Mouse (Mus musculus) embryonic facial prominence, embryonic 15.5 days (tissue): Measurements from ENCODE around the gene Hpcal1. TPM values are rescaled to one million over a fixed set of nuclear protein-coding genes. Genes with fewer than 3 reads are reported as not detected.
A peak's percentile ranks its signal among the peaks of the same experiment; 100 is the strongest.

Experiments used
- ATAC-seq: fragments of 200-750 bp; cut with Nextera tagmentation; 2 replicates; pipeline ENCODE4 v1.8.0; 2017; ENCODE audit warnings: low read depth, moderate TSS enrichment; ENCODE audit not compliant: insufficient number of reproducible peaks, low FRiP score, low TSS enrichment
- H3K27ac ChIP-seq: fragments of 300-500 bp; sonication (generic); replicated peaks from 2 replicates; pipeline ENCODE4 v1.5.1; 2015; ENCODE audit warnings: mild to moderate bottlenecking, inconsistent platforms
- H3K27me3 ChIP-seq: fragments of 300-500 bp; sonication (generic); 2 replicates; pipeline ENCODE4 v1.6.1; 2015; ENCODE audit warnings: inconsistent platforms
- H3K36me3 ChIP-seq: fragments of 300-500 bp; sonication (generic); 2 replicates; pipeline ENCODE4 v1.6.1; 2015; ENCODE audit warnings: mild to moderate bottlenecking, inconsistent platforms
- H3K4me1 ChIP-seq: fragments of 300-500 bp; sonication (generic); 2 replicates; pipeline ENCODE4 v1.6.1; 2015; ENCODE audit warnings: inconsistent platforms
- H3K4me2 ChIP-seq: fragments of 300-500 bp; sonication (generic); replicated peaks from 2 replicates; pipeline ENCODE4 v1.6.1; 2015; ENCODE audit warnings: mild to moderate bottlenecking, inconsistent platforms
- H3K4me3 ChIP-seq: fragments of 300-500 bp; sonication (generic); replicated peaks from 2 replicates; pipeline ENCODE4 v1.5.1; 2015; ENCODE audit warnings: mild to moderate bottlenecking, inconsistent platforms
- H3K9ac ChIP-seq: fragments of 300-500 bp; sonication (generic); 2 replicates; pipeline ENCODE4 v1.6.1; 2015; ENCODE audit warnings: inconsistent platforms
- H3K9me3 ChIP-seq: fragments of 300-500 bp; sonication (generic); replicated peaks from 2 replicates; pipeline ENCODE4 v1.6.1; 2016; ENCODE audit warnings: inconsistent platforms
- WGBS: fragments of 180-500 bp; shearing (Covaris S2); methylation state at CpG from one replicate; pipeline ENCODE4 v1.1.7; 2015; 5-methylcytosine and 5-hydroxymethylcytosine counted together
- polyA plus RNA-seq: library from polyadenylated mRNA; unstranded; fragments of >200 nt; fragmentation: Nextera tagmentation; extraction: Ambion mirVana; gene quantifications from 2 replicates; pipeline ENCODE4 v1.2.1, GENCODE M21; 2015

Gene Hpcal1
- polyA plus RNA-seq, 1 experiment from 2014 or later = 60.5 TPM

DNA sequence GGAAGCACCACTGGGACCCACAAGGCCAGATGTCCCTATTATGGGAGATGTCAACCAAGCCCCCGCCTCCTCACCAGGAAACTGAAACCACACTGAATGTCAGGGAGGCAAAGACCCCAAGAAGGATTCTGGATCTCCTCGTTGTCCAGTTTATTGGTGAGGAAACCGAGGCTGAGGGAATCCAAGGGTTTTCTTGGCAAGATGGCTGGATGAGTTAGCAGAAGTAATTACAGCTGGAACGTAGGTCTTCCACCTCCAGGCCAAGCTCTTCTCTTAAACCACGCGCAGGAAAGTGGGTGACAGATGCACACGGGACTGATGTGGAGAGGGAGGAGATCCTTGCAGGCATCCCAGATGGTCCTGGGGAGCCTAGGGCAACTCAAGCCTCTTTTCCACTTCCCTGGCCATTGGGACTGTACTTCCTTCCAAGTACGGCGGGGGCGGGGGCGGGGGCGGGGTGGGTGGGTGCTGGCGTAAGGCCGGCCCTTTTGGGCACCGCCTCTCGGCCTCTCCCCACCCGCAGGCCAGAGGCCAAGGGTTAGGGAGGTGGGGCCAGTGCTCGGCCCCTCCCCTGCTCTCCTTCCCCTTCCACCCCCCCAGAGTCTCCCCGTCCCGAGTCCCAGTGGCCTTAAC is 609 bp upstream of the Hpcal1 start:
- 22% methylated on average over 10 of the region's 20 CpGs for WGBS
- peaks cover 45% of the 10 kb centered on the region for H3K4me1 ChIP-seq
- no peaks in the 10 kb centered on the region for H3K36me3 ChIP-seq
- H3K9me3 ChIP-seq = no peaks in the 10 kb centered on the region
- ATAC-seq = peak; percentile 72
- H3K27me3 ChIP-seq = no peaks in the 10 kb centered on the region
- peak overlapping the region; percentile 66; the same call in 1 of the 2 replicates for H3K27ac ChIP-seq
- peak overlapping the region; percentile 77 for H3K4me3 ChIP-seq
- H3K4me2 ChIP-seq = peak overlapping the region; percentile 95
- H3K9ac ChIP-seq = peak overlapping the region; percentile 63

GRCm38 (mm10) chr12:17691320-17691876 is 742 bp downstream of the Hpcal1 start:
- peak overlapping the region; percentile 61; the same call in 1 of the 2 replicates for H3K27ac ChIP-seq
- no peaks in the 10 kb centered on the region for H3K9me3 ChIP-seq
- no peaks in the 10 kb centered on the region for H3K27me3 ChIP-seq
- H3K4me1 ChIP-seq = peaks cover 46% of the 10 kb centered on the region
- no peaks in the 10 kb centered on the region for H3K36me3 ChIP-seq
- H3K9ac ChIP-seq = peak overlapping the region; percentile 63
- peak overlapping the region; percentile 77 for H3K4me3 ChIP-seq
- peak overlapping the region; percentile 95 for H3K4me2 ChIP-seq
- 0 out of 2 replicates have a peak, but pooled peaks have one; percentile 9 for ATAC-seq
- WGBS = under 1% methylated on average over 30 of the region's 30 CpGs

DNA sequence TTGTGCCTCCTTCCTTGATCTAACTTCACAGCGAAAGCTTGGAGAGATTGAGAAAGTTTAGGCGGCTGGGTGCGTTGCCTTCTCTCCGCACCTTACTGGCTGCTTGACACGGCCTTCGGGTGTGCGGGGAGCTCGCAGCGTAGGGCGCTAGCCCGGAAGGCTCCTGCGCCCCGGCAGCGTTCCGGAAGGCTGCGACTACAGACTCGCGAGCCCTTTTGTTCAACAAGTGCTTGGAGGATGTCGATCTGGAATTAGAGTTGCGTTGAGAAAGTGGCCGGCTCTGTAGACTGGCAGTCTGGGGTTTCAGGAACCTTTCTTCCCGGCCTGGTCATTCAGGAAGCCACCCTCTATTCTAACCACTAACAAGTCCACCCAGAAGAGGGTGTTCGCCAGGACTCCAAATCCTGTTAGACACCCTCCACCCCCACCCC is 1.2 kb downstream of the Hpcal1 start:
- Histone ChIP-seq H3K27ac (peak overlapping the region; percentile 61; the same call in 1 of the 2 replicates), H3K4me2 (peak overlapping the region; percentile 95), H3K9me3 (no peaks in the 10 kb centered on the region), H3K4me1 (peaks cover 46% of the 10 kb centered on the region), H3K4me3 (peak overlapping the region; percentile 77), H3K27me3 (no peaks in the 10 kb centered on the region), H3K36me3 (no peaks in the 10 kb centered on the region), H3K9ac (peak overlapping the region; percentile 63)
- WGBS = under 1% methylated on average over 23 of the region's 23 CpGs
- ATAC-seq = no peak

GRCm38 (mm10) chr12:17692356-17692755 is 1.7 kb downstream of the Hpcal1 start:
- no peaks in the 10 kb centered on the region for H3K9me3 ChIP-seq
- no peaks in the 10 kb centered on the region for H3K27me3 ChIP-seq
- H3K4me1 ChIP-seq = peaks cover 46% of the 10 kb centered on the region
- no peaks in the 10 kb centered on the region for H3K36me3 ChIP-seq
- H3K9ac ChIP-seq = no peak overlapping the region
- H3K27ac ChIP-seq = 0 out of 2 replicates have a peak overlapping the region, but pooled peaks have one; percentile 61
- H3K4me2 ChIP-seq = peak overlapping the region; percentile 95
- no peak for ATAC-seq
- peak overlapping the region; percentile 77 for H3K4me3 ChIP-seq
- WGBS = 31% methylated on average over 5 of the region's 5 CpGs

GRCm38 (mm10) chr12:17692953-17693352 is 2.3 kb downstream of the Hpcal1 start:
- Histone ChIP-seq H3K27ac (no peak overlapping the region), H3K4me1 (peaks cover 46% of the 10 kb centered on the region), H3K9ac (no peak overlapping the region), H3K4me3 (peak overlapping the region; percentile 77; the same call in 1 of the 2 replicates), H3K9me3 (no peaks in the 10 kb centered on the region), H3K27me3 (no peaks in the 10 kb centered on the region), H3K4me2 (peak overlapping the region; percentile 95), H3K36me3 (no peaks in the 10 kb centered on the region)
- ATAC-seq = no peak
- WGBS = 42% methylated on average over 4 of the region's 4 CpGs

GRCm38 (mm10) chr12:17694589-17695115 is 4.0 kb downstream of the Hpcal1 start:
- H3K9me3 ChIP-seq = no peaks in the 10 kb centered on the region
- ATAC-seq = no peak
- H3K36me3 ChIP-seq = no peaks in the 10 kb centered on the region
- H3K9ac ChIP-seq = no peak overlapping the region
- no peak overlapping the region for H3K4me2 ChIP-seq
- peaks cover 52% of the 10 kb centered on the region for H3K4me1 ChIP-seq
- H3K27me3 ChIP-seq = no peaks in the 10 kb centered on the region
- WGBS = 61% methylated on average over 1 of the region's 1 CpGs
- no peak overlapping the region for H3K4me3 ChIP-seq
- no peak overlapping the region for H3K27ac ChIP-seq

DNA sequence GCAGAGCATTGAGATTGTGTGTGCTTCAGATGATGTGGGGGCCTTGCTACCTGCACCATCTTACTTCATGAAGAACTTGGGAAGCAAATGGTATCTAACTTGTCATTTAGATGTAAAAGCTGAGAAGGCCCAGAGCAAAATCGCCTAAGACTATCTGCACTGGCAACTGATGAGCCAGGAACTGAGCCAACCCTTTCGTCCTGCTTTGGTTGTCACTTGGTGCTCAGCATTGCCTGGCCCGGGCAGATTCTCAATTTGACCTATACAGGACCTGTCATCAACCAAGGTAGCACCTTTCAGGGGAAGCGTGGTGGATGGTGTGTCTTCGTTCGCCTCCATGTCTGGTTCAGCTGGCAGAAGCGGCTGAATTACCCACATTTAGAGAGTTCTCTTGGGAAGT is 5.7 kb downstream of the Hpcal1 start:
- no peaks in the 10 kb centered on the region for H3K27me3 ChIP-seq
- no peak for ATAC-seq
- H3K4me3 ChIP-seq = no peak overlapping the region
- no peak overlapping the region for H3K4me2 ChIP-seq
- WGBS = 88% methylated on average over 7 of the region's 7 CpGs
- no peaks in the 10 kb centered on the region for H3K9me3 ChIP-seq
- peaks cover 48% of the 10 kb centered on the region for H3K4me1 ChIP-seq
- no peaks in the 10 kb centered on the region for H3K36me3 ChIP-seq
- no peak overlapping the region for H3K27ac ChIP-seq
- no peak overlapping the region for H3K9ac ChIP-seq

GRCm38 (mm10) chr12:17698934-17699333 is 8.3 kb downstream of the Hpcal1 start:
- Histone ChIP-seq H3K4me1 (peaks cover 28% of the 10 kb centered on the region), H3K36me3 (no peaks in the 10 kb centered on the region), H3K4me3 (no peak overlapping the region), H3K9me3 (no peaks in the 10 kb centered on the region), H3K27me3 (no peaks in the 10 kb centered on the region), H3K4me2 (no peak overlapping the region), H3K27ac (no peak overlapping the region), H3K9ac (no peak overlapping the region)
- 42% methylated on average over 4 of the region's 4 CpGs for WGBS
- ATAC-seq = no peak

DNA sequence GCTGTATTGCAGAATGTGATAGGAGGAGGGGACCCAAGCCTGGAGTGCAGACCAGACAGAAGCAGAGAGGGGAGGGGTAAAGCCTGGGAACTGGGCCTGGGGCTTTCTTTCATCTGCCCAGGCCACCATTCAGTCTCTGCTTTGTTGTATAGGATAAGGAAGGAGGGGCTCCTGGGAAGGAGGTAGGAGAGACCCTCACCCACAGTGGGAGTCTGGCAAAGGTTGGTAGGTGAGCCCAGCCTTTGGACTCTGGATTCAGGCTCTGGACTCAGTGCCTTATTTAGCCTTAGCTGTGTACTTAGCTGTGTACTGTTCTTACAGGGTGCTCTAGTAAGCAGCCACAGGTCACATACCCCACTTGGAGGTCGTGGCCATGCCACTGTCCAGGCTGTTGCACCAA is 8.8 kb downstream of the Hpcal1 start:
- Histone ChIP-seq H3K4me2 (no peak overlapping the region), H3K9ac (no peak overlapping the region), H3K36me3 (no peaks in the 10 kb centered on the region), H3K9me3 (no peaks in the 10 kb centered on the region), H3K4me1 (peaks cover 22% of the 10 kb centered on the region), H3K27me3 (no peaks in the 10 kb centered on the region), H3K4me3 (no peak overlapping the region), H3K27ac (no peak overlapping the region)
- WGBS = 87% methylated on average over 1 of the region's 1 CpGs
- ATAC-seq = no peak

- Histone ChIP-seq H3K4me1 (peaks cover 15% of the 10 kb centered on the region), H3K4me2 (no peak overlapping the region), H3K27ac (no peak overlapping the region), H3K9me3 (no peaks in the 10 kb centered on the region), H3K4me3 (no peak overlapping the region), H3K36me3 (no peaks in the 10 kb centered on the region), H3K9ac (no peak overlapping the region), H3K27me3 (no peaks in the 10 kb centered on the region)
- 72% methylated on average over 5 of the region's 5 CpGs for WGBS
- ATAC-seq = no peak
These were observed 10.6 kb downstream of the Hpcal1 start for GRCm38 (mm10) chr12:17701131-17701720.

DNA sequence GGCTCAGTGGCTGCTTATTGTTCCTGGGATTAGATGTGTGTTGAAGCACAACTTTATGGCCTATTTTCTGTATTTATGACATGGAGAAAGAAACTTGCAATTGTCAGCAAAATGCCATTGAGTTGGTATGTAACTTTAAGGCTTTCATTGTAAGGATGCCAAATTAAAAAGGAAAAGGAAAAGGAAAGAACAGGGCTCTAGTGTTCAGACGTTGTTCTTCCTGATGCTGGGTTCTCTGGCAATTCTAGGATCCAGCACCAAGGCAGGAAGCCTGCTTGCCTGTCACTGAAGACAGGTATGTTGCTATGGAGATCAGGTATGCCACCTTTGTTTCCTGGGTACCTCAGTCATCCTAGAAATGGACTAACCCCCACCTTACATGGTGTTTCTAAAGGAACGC is 11.1 kb downstream of the Hpcal1 start:
- no peak overlapping the region for H3K9ac ChIP-seq
- peaks cover 15% of the 10 kb centered on the region for H3K4me1 ChIP-seq
- WGBS = 63% methylated on average over 2 of the region's 2 CpGs
- no peaks in the 10 kb centered on the region for H3K9me3 ChIP-seq
- H3K4me3 ChIP-seq = no peak overlapping the region
- H3K27me3 ChIP-seq = no peaks in the 10 kb centered on the region
- no peak overlapping the region for H3K4me2 ChIP-seq
- H3K36me3 ChIP-seq = no peaks in the 10 kb centered on the region
- no peak overlapping the region for H3K27ac ChIP-seq
- no peak for ATAC-seq
